Mouse (Mus musculus): ENCODE measurements at regions not wholly inside any gene's neighbourhood (a gene's known extent, or its start where the extent isn't known, plus 50 kb on each side); places are given as distances from the start of the nearest gene placed in this dataset.

- DNase-seq (ENCODE audit: low read depth) = no peak
These were observed 153.2 kb upstream of the Frmd6 start for GRCm38 (mm10) chr12:70672115-70672514.

- DNase-seq (ENCODE audit: low read depth) = no peak
These were observed 152.1 kb upstream of the Frmd6 start for GRCm38 (mm10) chr12:70673188-70673587.

- no peak for DNase-seq (ENCODE audit: low read depth)
These were observed 151.2 kb upstream of the Frmd6 start for GRCm38 (mm10) chr12:70674144-70674543.

GRCm38 (mm10) chr12:70675846-70676245 is 149.5 kb upstream of the Frmd6 start:
- DNase-seq (ENCODE audit: low read depth) = no peak

- no peak for DNase-seq (ENCODE audit: low read depth)
These were observed 145.5 kb upstream of the Frmd6 start for GRCm38 (mm10) chr12:70679701-70680425.

GRCm38 (mm10) chr12:70681407-70681990 is 143.8 kb upstream of the Frmd6 start:
- DNase-seq (ENCODE audit: low read depth) = no peak

GRCm38 (mm10) chr12:70684354-70684753 is 141.0 kb upstream of the Frmd6 start:
- no peak for DNase-seq (ENCODE audit: low read depth)

- no peak for DNase-seq (ENCODE audit: low read depth)
These were observed 139.9 kb upstream of the Frmd6 start for GRCm38 (mm10) chr12:70685432-70685831.

- no peak for DNase-seq (ENCODE audit: low read depth)
These were observed 139.0 kb upstream of the Frmd6 start for GRCm38 (mm10) chr12:70686337-70686736.

- DNase-seq (ENCODE audit: low read depth) = no peak
These were observed 138.3 kb upstream of the Frmd6 start for GRCm38 (mm10) chr12:70686971-70687370.

- peak; percentile 80 for DNase-seq (ENCODE audit: low read depth)
These were observed 130.2 kb upstream of the Frmd6 start for GRCm38 (mm10) chr12:70695162-70695561.

GRCm38 (mm10) chr12:70696256-70696655 is 129.1 kb upstream of the Frmd6 start:
- no peak for DNase-seq (ENCODE audit: low read depth)

- no peak for DNase-seq (ENCODE audit: low read depth)
These were observed 126.8 kb upstream of the Frmd6 start for GRCm38 (mm10) chr12:70698466-70698865.

GRCm38 (mm10) chr12:70702473-70702872 is 122.8 kb upstream of the Frmd6 start:
- DNase-seq (ENCODE audit: low read depth) = no peak

GRCm38 (mm10) chr12:70706806-70707628 is 118.3 kb upstream of the Frmd6 start:
- no peak for DNase-seq (ENCODE audit: low read depth)

- no peak for DNase-seq (ENCODE audit: low read depth)
These were observed 117.6 kb upstream of the Frmd6 start for GRCm38 (mm10) chr12:70707629-70708289.

- no peak for DNase-seq (ENCODE audit: low read depth)
These were observed 117.0 kb upstream of the Frmd6 start for GRCm38 (mm10) chr12:70708290-70708668.

GRCm38 (mm10) chr12:70710311-70710710 is 115.0 kb upstream of the Frmd6 start:
- DNase-seq (ENCODE audit: low read depth) = no peak

GRCm38 (mm10) chr12:70711030-70711429 is 114.3 kb upstream of the Frmd6 start:
- no peak for DNase-seq (ENCODE audit: low read depth)

- DNase-seq (ENCODE audit: low read depth) = no peak
These were observed 112.8 kb upstream of the Frmd6 start for GRCm38 (mm10) chr12:70712322-70713024.

GRCm38 (mm10) chr12:70713499-70714280 is 111.6 kb upstream of the Frmd6 start:
- DNase-seq (ENCODE audit: low read depth) = no peak

All from fibroblast of lung, adult 2 months (primary cell).